Mouse (Mus musculus) 3134 (cell line): ENCODE measurements at regions not wholly inside any gene's neighbourhood (a gene's known extent, or its start where the extent isn't known, plus 50 kb on each side); places are given as distances from the start of the nearest gene placed in this dataset.

Source experiments
- DNase-seq: peaks from one replicate; pipeline ENCODE4 v3.0.0-alpha.2; 2011; ENCODE audit warnings: low spot score; ENCODE audit not compliant: insufficient read length; ENCODE audit errors: extremely low read depth

DNA sequence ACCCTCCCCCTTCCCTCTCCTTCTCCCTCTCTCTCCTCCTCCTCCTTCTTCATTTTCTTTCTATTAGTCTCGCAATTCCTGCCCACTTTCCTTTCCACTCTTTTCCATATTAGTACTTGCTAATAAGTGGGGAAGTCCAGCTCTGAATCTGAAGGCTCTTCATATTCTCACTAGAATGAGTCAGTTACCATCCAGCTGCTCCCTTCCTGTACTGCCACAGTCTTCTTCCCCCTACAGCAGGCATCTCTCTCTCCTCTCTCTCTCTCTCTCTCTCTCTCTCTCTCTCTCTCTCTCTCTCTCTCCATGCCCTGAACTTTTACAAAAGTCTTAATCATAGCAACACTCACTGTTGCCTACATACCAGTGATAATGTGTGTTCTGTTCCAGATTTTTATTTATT is 226.6 kb upstream of the Pter start:
- DNase-seq, result peak; percentile 52

DNA sequence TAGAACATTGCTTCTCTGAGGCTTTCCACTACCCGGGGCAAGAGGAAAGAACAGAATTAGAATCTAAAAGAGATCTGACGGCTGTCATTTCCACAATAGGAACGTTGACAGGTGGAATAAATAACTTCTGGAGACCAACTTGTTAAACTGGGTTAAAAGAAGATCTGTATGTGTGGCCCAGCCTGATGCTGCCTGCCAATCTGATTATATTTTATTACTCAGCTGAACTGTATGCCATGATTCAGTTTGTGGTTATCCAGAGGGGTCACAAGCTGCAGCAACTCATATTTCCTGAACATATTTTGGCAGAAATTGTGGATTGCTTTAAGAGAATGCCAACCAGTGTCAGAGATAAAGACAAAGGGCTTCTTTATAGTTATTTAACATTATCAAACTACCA is 224.5 kb upstream of the Pter start:
- DNase-seq, result peak; percentile 72

DNA sequence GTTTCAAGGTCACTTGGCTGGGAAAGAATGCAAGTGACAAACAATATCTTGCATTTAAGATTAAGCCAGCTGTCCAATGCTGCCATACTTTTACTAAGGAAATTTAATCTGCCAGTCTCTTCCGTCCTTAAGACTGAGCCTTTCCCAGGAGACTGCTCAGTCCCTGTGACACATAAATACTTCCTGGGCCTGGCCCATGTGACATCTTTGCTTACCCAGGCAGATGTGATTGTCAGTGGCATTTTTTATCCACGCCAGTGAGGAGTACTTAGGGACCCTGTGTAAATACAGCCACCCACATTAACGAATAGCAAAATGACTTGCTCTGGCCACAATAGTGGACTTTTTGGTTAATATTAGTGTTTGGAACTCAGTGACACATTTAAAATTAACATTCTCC is 216.3 kb upstream of the Pter start:
- DNase-seq, result no peak

DNA sequence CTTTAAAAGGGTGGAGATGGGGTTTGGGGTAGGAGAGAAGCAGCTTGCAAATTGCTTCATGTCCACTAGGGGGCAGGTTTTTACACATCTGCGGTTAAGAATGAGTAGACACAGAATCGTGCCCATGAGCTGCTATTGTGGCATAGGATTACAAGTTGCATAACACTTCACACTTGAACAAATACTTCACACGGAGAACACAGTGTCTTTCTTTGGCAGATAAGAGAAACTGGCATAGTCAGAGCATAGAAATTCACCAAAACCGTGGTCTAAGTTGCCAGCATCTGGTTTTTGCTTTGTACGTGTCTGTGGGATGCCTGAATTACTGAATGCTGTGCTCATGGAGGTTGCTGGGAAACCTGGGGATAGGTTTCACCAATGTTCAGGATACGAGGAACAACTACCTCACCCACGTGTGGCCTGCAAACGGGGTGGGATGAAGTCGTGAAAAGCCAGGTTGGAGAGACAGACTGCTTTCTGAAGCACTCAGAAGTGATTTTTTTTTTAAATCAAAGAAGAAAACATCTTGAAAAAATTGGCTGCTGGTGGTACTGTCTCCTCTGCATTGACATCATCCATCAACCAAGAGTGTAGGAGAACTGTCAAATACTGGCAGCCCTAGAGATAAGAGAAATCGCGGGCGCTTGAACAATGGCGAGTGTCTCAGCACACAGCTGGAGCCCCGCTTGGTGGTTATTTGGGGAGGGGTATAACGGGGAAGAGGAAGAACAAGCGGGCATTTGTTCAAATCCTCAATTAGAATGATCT is 214.5 kb upstream of the Pter start:
- DNase-seq, result peak; percentile 56

DNA sequence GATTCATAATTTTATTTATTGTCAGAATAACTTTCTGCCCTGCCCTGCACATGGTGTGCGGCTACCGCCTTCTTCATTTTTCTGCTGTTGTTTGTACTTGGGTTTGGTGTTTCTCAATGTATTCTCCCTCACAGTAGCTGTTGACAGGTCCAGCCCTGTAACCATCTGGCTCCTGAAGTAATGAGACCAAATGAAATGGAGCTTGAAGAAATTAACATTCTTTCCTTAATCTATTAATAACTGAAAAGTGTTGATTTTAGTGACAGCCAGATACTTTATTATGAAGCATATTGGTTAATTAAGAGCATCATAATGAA is 214.0 kb upstream of the Pter start:
- DNase-seq, result no peak

DNA sequence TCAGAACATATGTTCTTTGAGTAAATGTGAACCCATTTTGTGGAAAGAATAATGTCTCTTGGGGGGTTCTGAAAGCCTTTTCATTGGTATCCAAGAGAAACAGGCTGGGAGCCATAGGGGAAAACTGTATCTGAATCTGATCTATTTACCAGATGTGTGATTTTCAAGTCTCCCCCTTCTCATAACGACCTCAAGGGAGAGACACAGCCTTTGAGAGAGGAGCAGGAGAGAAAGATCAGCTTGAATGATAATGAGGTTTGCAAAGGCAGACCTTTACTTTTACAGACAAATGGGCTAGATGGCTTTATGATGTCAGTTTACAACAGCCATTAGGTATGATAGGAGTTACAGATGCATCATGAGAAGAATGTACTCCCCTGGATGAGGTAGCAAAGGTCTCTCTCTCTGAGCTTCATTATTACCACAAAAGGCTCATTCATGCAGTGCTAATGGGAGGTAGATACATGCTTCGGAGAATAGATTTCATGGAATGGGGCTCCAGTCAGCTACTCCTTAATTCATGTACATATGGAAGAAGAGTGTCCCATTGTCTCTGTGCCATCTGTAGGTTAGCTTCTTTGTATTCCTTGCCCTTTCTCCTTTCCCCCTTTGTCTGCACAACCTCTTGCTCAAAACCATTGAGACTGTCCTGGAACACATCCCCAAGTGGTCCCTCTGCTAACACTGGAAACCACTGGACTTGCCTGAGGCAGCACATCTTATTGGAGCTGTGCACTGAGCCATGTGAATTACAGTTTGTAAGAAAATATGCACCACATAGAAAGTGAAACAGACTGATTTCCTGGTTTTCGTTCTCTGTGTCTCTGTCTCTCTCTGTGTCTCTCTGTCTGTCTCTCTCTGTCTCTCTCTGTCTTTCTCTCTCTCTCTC is 207.5 kb upstream of the Pter start:
- no peak for DNase-seq

DNA sequence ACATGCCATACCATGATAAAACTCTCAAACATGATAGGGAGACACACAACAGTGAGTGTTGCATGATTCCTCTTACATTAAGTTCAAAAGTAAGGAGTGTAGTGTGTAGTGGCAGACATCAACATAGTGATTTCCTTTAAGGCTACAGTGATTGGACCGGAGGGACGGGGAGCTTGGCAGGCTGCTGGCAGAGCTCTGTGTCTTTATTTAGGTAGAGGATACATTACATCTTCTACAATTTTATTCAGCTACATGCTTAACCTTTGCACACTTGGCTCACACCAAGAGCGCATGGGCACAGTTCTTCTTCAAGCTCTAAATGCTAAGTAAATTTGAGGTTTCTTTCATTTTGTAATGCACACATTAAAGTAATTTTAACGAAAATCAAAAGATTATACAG is 194.6 kb upstream of the Pter start:
- no peak for DNase-seq

DNA sequence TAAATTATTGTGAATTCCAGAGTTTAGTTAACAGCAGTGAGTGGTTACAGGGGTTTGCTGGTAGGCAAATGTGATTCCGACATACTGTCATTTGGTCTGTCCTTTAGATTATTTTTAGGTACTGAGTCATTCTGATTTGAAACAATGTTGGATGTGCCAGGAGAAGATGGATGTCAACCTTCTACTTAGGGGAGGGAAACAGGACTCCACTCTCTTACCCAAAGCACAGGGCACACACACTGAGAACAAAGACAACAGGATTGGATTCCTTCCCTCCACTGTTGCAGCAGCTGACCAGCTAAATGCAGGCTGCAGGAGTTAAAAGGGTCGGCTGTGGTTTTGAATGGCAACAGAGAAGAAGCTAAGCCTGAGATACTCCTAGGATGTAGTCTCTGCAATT is 186.7 kb upstream of the Pter start:
- no peak for DNase-seq

DNA sequence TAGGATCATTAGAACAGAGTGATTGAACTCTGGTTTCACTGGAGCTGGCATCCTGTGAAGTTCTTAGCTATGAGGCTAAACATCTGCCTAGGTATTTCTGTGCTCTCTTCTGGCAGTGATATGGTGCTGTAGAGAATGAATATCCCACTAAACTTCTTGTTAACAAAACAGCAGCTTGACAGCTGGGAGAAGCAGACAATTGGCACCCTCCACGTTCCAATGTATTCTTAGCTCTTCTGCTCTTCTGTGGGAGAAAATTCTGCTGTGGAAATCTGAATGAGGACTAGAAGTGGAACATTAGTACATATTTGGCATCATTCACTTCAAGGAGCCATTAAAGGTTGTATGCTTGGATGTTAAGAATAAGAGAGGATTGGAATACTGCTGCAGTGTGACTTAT is 177.0 kb upstream of the Pter start:
- no peak for DNase-seq

DNA sequence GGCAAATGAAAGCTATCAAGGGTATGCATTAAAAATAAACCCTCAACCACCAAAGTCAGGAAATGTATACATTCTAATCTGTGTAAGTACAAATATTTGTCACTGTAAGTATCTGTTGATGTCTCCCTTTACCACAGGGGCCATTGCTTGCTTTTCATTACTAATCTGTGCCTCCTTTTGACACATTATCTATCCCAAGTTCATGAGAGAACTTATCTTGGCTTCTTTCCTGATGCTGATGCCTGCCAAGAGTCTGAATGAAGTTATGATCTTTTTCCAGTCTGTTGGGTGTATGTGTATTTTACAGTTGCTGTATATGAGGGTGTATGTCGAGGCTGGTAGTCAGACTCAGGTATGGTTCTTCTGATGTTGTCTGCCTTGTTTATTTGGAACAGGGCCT is 165.0 kb upstream of the Pter start:
- no peak for DNase-seq

DNA sequence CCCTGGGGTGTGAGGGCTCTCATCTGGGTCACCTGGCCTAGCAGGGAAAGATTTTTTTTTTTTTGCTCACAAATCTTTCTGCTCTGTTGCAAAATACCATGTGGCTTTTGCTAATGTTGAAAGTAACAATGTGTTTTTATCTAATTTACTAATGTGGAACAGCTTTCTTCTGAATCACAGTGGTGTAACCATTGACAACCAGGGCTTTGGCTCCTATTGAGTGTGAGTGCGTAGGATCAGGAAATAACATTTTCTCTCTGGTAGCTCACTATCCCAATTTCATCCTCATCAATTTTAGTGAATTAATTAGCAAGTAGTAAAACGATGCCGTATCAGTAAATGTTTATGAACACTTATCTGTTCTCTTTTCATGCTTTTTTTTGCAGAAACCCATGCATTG is 163.9 kb upstream of the Pter start:
- DNase-seq, result no peak

DNA sequence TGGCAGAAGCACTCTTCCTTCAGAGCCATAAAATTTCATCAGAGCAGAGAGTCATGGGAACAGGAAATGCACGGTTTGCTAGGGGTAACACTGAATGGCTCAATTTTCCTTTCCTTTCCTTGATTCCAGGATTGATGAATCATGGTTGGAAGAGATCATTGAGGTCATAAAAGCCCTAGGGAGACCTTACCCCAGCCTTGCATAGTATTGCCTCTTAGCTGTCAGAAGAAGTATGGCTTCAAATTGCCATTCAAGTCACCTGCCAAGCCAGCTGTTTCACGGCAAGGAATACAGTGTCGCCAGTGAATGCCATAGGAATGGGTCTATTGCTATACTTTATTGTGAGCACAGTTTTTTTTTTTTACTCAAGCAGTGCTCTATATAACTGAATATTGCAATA is 162.4 kb upstream of the Pter start:
- peak; percentile 21 for DNase-seq

DNA sequence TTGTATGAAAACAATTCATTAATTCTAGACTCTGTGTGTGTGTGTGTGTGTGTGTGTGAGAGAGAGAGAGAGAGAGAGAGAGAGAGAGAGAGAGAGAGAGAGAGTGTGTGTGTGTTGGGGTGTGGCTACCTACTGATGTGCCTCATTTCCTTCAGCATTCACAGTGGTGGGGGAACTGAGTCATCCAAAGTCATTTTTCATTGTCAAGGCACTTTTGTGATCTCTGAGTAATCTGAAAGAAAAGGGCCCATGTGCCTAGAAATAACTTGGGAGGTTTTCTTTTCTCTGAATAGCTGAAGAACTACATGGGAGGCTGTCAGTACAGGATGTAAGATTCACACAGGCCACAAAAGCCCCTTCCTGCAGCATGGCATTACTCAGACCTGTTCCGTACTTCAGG is 159.3 kb upstream of the Pter start:
- peak; percentile 54 for DNase-seq

DNA sequence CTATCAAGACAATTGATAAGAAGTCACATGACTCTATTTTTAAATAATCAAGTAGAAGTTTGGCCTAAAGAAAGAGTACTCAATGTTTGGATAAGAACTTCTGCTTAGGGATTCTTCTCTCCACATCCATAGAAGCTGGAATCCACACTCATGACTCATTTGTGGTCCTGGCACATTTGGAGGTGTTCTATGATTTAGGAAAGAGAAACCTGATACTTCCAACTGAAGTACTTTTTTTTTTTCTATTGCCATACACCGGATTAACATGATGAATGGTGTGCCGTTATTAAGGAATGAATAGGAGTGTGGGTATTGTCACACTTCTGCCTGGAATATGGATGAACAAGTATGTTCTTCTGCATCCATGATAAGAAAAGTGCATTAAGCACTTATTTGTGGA is 158.5 kb upstream of the Pter start:
- peak; percentile 58 for DNase-seq

DNA sequence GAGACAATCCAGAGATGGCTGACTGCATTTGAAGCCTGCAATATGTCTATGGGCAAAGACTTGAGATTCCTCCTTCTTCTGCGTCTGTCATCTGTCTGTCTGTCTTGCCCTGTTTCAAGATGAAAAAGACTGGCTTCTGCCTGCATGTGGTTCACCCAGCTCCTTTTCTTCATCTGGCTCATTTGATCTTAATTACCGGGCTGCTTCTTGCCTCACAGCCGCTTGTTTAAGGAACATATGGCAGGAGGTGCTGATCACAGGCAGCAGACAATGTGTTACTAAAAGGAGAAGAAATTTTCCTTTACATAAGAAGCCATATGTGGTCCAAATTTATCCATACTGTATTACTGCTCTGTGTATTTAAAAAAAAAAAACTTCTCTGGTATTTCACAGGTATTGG is 147.0 kb upstream of the Pter start:
- no peak for DNase-seq

DNA sequence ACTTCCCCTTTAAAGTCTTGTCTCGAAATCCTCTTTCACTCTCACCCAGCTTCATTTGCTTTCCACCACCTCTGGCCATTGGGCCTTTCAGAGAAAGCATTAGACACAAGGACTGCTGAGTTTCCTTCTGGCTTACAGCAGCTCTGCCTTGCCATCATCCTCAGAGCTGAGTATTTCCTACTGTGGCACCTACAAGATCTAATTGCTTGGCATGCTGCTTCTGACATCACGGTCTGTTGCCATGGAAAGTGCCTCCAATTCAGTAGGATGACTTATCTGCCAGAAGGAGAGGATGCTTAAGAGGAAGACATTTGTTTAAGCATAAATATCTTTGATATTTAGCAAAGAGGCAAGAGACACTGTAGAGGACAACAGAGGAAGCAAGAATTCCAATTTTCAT is 146.1 kb upstream of the Pter start:
- no peak for DNase-seq

DNA sequence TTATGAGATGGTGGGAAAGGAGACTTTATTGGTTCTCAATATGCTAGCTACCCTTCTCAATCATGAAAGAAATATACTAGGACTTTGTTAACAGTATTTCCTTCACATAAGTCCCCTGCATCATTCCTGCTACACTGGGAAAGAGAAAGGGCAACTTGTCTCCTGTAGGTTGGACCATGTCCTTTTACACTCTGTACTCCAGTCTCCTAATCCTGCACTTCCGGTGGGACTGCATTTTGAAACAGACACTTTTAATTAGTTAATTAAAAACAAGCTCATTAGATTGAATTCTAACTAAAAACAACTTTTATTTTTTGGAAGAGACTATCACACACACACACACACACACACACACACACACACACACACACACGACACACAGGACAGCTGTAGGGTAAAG is 131.2 kb upstream of the Pter start:
- DNase-seq, result no peak

DNA sequence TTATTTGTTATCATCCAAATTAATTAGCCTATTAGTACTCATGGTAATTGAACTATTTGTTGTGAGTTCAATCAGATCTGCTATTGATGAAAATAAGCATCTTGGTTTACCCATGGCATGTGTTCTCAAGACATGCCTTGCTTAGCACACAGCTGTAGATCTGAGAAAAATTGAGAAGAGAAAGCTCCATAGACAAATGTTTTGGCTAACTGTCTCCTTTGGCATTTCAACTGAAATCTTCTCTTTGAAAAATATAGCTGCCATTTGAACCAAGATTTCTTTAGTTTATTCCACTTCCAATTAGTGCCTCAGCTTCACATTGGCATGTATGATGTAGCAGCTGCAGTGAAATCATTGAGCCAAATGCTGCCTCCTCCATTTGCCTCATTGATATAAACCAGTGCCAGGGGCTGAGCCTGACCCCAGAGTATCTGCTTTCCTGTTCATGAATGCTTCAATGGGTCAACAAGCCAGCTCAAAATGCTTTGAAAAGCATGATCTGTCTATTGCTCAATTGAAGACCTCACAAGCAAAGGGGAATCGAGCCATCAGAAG is 126.1 kb upstream of the Pter start:
- no peak for DNase-seq

DNA sequence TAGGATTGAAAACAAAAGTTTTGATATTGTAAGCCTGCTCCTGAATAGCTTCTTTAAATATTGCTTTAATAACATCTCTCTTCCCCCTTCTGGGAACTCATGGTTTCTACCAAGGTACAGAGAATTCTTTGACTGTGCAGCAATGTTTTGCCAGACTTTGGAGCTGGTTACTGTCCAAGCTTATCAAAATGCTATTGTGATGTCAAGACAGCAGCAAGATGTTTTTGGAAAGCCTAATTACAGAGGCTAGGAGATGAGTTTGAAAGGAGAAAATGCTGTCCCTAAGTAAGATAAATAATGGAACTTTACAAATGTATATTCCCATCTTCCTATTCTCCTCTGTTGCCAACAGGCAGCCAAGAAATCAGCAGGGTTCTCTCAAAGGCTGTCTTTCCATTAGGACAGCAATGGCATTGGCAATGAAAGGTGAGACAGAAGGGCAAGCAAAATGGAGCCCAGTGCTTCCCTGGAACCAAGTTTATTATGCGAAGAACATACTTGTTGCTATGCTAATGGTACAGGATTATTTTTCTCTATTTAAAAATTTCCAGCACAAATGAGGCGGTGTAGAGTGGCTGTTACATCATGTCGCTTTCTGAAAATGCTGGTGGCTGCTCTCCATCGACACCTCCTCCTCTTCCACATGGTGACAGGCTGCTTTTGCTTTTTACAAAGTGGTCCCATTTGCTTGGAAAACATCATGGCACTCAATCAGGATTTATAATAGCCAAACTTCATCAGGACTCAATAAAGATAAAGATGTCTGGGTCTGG is 124.5 kb upstream of the Pter start:
- no peak for DNase-seq

DNA sequence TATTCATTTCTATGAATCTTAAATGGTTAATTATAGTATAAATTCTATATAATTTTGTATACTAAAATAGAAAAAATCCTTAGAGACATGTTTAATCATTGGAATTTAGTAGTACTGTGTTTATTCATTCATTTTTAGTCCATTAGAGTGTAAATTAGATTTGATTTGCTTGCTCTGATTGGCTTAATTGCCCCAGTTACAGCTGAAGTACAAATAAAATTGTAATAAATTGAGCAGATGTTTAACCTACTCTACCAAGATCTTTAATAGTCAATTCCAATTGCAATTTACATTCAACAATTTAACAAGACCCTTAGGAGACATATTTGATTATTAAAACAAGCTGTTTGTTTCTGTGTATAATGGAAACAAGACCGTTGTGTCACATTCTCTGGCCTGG is 121.2 kb upstream of the Pter start:
- no peak for DNase-seq

DNA sequence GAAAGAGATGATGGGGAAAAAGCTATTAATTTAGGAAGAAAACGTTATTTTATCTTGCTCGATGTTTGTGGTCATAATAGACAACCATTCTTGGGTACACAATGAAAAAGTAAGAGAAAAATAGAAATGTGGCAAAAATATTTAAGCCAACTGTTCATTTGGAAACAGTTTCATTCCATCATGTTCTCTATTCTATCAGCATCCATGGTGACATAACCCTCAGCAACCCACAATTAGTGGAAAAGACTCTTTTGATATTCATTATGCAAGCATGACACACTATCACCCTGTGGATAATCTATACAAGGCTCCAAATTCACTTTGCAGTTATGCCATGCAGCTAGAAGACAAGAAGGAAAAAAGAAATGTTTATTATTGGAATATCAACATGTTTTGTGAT is 118.7 kb upstream of the Pter start:
- DNase-seq, result no peak
